Mouse (Mus musculus) pancreas, adult 10 weeks (tissue): ENCODE data around the gene Mup14. TPM values are rescaled to one million over a fixed set of nuclear protein-coding genes. Genes with fewer than 3 reads are reported as not detected.

ENCODE experiments used
- polyA plus RNA-seq: library from polyadenylated mRNA; stranded (reverse); fragments of 350-450 nt; fragmentation: Illumina TruSeq; extraction: RNeasy Lipid Tissue Mini Kit (QIAGEN cat#74804); gene quantifications from one replicate; pipeline ENCODE4 v1.2.3, GENCODE M21; 2015; ENCODE audit warnings: low read depth, low replicate concordance; ENCODE audit not compliant: insufficient read depth

Mup14 gene
- polyA plus RNA-seq, result not detected

GRCm38 (mm10) chr4:61303900-61304299 is at the start of gene Mup14:
Gene Mup14, minus strand, starts transcription at chr4:61304000.

Other genes with a start within 250 kb of the Mup14 start
- gene Mup13, start 75.7 kb downstream of the Mup14 start, polyA plus RNA-seq, result not detected
- gene Mup15, start 135.7 kb upstream of the Mup14 start, polyA plus RNA-seq, result not detected
- not detected for gene Mup16, start 215.5 kb upstream of the Mup14 start, polyA plus RNA-seq